Mouse (Mus musculus) liver, embryonic 12.5 days (tissue): ENCODE measurements around the gene Jak1. TPM values are rescaled to one million over a fixed set of nuclear protein-coding genes. Genes with fewer than 3 reads are reported as not detected.
A peak's percentile ranks its signal among the peaks of the same experiment; 100 is the strongest.

Experiments used
- ATAC-seq: fragments of 200-750 bp; cut with Nextera tagmentation; 2 replicates; pipeline ENCODE4 v1.8.0; 2017; ENCODE audit warnings: moderate number of reproducible peaks, mild to moderate bottlenecking, moderate library complexity
- H3K27ac ChIP-seq: fragments of 300-500 bp; sonication (generic); 2 replicates; pipeline ENCODE4 v1.5.1; 2016; ENCODE audit warnings: mild to moderate bottlenecking
- H3K27me3 ChIP-seq: fragments of 300-500 bp; sonication (generic); replicated peaks from 2 replicates; pipeline ENCODE4 v1.6.1; 2016; ENCODE audit warnings: mild to moderate bottlenecking, moderate library complexity
- H3K36me3 ChIP-seq: fragments of 300-500 bp; sonication (generic); 2 replicates; pipeline ENCODE4 v1.6.1; 2016; ENCODE audit warnings: mild to moderate bottlenecking, moderate library complexity
- H3K4me1 ChIP-seq: fragments of 300-500 bp; sonication (generic); 2 replicates; pipeline ENCODE4 v1.6.1; 2016
- H3K4me2 ChIP-seq: fragments of 300-500 bp; sonication (generic); 2 replicates; pipeline ENCODE4 v1.6.1; 2016; ENCODE audit warnings: mild to moderate bottlenecking, moderate library complexity
- H3K4me3 ChIP-seq: fragments of 300-500 bp; sonication (generic); 2 replicates; pipeline ENCODE4 v1.5.1; 2016; ENCODE audit warnings: mild to moderate bottlenecking, moderate library complexity
- H3K9ac ChIP-seq: fragments of 300-500 bp; sonication (generic); 2 replicates; pipeline ENCODE4 v1.6.1; 2016; ENCODE audit warnings: mild to moderate bottlenecking, moderate library complexity
- H3K9me3 ChIP-seq: fragments of 300-500 bp; sonication (generic); replicated peaks from 2 replicates; pipeline ENCODE4 v1.6.1; 2016; ENCODE audit warnings: mild to moderate bottlenecking, moderate library complexity
- WGBS: fragments of 180-500 bp; shearing (Covaris S2); methylation state at CpG from one replicate; pipeline ENCODE4 v1.1.7; 2016; ENCODE audit not compliant: insufficient replicate concordance; 5-methylcytosine and 5-hydroxymethylcytosine counted together
- polyA plus RNA-seq: library from polyadenylated mRNA; unstranded; fragments of >200 nt; fragmentation: Nextera tagmentation; extraction: Ambion mirVana; gene quantifications from 2 replicates; pipeline ENCODE4 v1.2.1, GENCODE M21; 2016

Jak1 gene
- polyA plus RNA-seq, 1 experiment from 2014 or later, result 59.7 TPM

- ATAC-seq, result peak; percentile 50
- WGBS, result 73% methylated on average over 1 of the region's 1 CpGs
- peak overlapping the region; percentile 16; the same call in 1 of the 2 replicates for H3K4me2 ChIP-seq
- H3K9me3 ChIP-seq, result no peaks in the 10 kb centered on the region
- peaks cover 65% of the 10 kb centered on the region for H3K4me1 ChIP-seq
- H3K27me3 ChIP-seq, result no peaks in the 10 kb centered on the region
- 0 out of 2 replicates have a peak overlapping the region, but pooled peaks have one; percentile 0 for H3K9ac ChIP-seq
- H3K4me3 ChIP-seq, result no peak overlapping the region
- peak overlapping the region; percentile 78 for H3K27ac ChIP-seq
- no peaks in the 10 kb centered on the region for H3K36me3 ChIP-seq
Observed at GRCm38 (mm10) chr4:101234332-101234731, 30.8 kb downstream of the Jak1 start.

DNA sequence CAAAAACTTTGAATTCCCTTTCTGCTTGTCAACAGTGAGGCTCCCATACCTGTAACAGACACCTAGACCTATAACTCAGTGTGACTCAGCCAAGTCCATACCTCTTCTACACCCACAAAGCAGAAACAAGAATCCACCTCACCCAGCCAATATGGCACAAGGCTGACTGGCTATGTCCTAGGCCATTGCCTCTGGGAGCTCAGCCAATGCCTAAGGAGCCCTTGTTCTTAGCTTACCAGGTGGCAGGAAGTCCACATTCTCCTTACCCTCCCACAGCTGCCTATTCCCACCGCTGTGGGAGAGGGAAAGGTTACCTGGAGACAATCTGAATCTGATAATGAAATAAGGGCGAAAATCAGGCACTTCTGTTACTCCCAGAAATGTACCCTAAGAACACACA, 34.5 kb downstream of the Jak1 start:
- no peak for ATAC-seq

DNA sequence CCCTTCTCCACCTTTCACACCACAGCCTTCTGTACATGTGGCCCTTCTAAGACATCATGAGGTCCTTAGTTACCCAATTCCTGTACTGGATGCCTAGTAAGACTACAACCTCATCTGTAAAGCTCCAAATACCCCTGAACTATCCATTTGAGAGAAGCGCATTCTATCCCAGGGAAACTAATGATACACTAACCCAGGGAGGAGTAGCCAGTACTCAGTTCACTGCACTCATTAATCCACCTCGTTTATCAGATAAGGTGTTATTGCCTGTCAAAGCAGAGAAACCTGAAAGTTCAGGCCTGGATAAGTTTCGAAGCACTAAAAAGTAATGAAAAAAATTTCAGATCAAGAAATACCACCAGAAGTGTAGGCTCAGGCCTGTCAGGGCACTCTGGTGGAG, 37.7 kb downstream of the Jak1 start:
- Histone ChIP-seq H3K36me3 (no peaks in the 10 kb centered on the region), H3K4me3 (no peak overlapping the region), H3K4me1 (peaks cover 44% of the 10 kb centered on the region), H3K9ac (no peak overlapping the region), H3K9me3 (no peaks in the 10 kb centered on the region), H3K27ac (no peak overlapping the region), H3K4me2 (no peak overlapping the region), H3K27me3 (no peaks in the 10 kb centered on the region)
- 78% methylated on average over 3 of the region's 3 CpGs for WGBS
- ATAC-seq, result no peak

More for the DNA sequence above, 34.5 kb downstream of the Jak1 start:
- H3K27ac ChIP-seq, result no peak overlapping the region
- no peak overlapping the region for H3K9ac ChIP-seq
- no peaks in the 10 kb centered on the region for H3K9me3 ChIP-seq
- 72% methylated on average over 2 of the region's 2 CpGs for whole genome bisulfite sequencing
- H3K27me3 ChIP-seq, result no peaks in the 10 kb centered on the region
- peaks cover 55% of the 10 kb centered on the region for H3K4me1 ChIP-seq
- H3K4me2 ChIP-seq, result no peak overlapping the region
- no peak overlapping the region for H3K4me3 ChIP-seq
- H3K36me3 ChIP-seq, result no peaks in the 10 kb centered on the region

- H3K9me3 ChIP-seq, result no peaks in the 10 kb centered on the region
- no peak overlapping the region for H3K4me3 ChIP-seq
- WGBS, result 71% methylated on average over 5 of the region's 5 CpGs
- H3K36me3 ChIP-seq, result no peaks in the 10 kb centered on the region
- peaks cover 48% of the 10 kb centered on the region for H3K4me1 ChIP-seq
- no peak for ATAC-seq
- no peaks in the 10 kb centered on the region for H3K27me3 ChIP-seq
- H3K27ac ChIP-seq, result no peak overlapping the region
- H3K9ac ChIP-seq, result no peak overlapping the region
- no peak overlapping the region for H3K4me2 ChIP-seq
Observed at GRCm38 (mm10) chr4:101225984-101226383, 39.1 kb downstream of the Jak1 start.

- H3K4me2 ChIP-seq, result no peak overlapping the region
- no peak for ATAC-seq
- no peak overlapping the region for H3K9ac ChIP-seq
- H3K4me3 ChIP-seq, result no peak overlapping the region
- H3K27me3 ChIP-seq, result no peaks in the 10 kb centered on the region
- H3K36me3 ChIP-seq, result no peaks in the 10 kb centered on the region
- H3K27ac ChIP-seq, result no peak overlapping the region
- WGBS, result 76% methylated on average over 2 of the region's 2 CpGs
- no peaks in the 10 kb centered on the region for H3K9me3 ChIP-seq
- peaks cover 56% of the 10 kb centered on the region for H3K4me1 ChIP-seq
Observed at GRCm38 (mm10) chr4:101220946-101221345, 44.1 kb downstream of the Jak1 start.

- no peak for ATAC-seq
- Histone ChIP-seq H3K9me3 (no peaks in the 10 kb centered on the region), H3K4me1 (peaks cover 55% of the 10 kb centered on the region), H3K4me3 (no peak overlapping the region), H3K27ac (no peak overlapping the region), H3K9ac (no peak overlapping the region), H3K27me3 (no peaks in the 10 kb centered on the region), H3K36me3 (no peaks in the 10 kb centered on the region), H3K4me2 (no peak overlapping the region)
- 67% methylated on average over 2 of the region's 2 CpGs for WGBS
Observed at GRCm38 (mm10) chr4:101219839-101220238, 45.2 kb downstream of the Jak1 start.

- 58% methylated on average over 2 of the region's 2 CpGs for WGBS
- no peaks in the 10 kb centered on the region for H3K27me3 ChIP-seq
- ATAC-seq, result peak; percentile 60
- no peak overlapping the region for H3K4me3 ChIP-seq
- H3K4me2 ChIP-seq, result no peak overlapping the region
- no peak overlapping the region for H3K9ac ChIP-seq
- peaks cover 53% of the 10 kb centered on the region for H3K4me1 ChIP-seq
- H3K36me3 ChIP-seq, result no peaks in the 10 kb centered on the region
- no peaks in the 10 kb centered on the region for H3K9me3 ChIP-seq
- H3K27ac ChIP-seq, result 0 out of 2 replicates have a peak overlapping the region, but pooled peaks have one; percentile 43
Observed at GRCm38 (mm10) chr4:101217026-101217540, 48.0 kb downstream of the Jak1 start.

- Histone ChIP-seq H3K4me3 (no peak overlapping the region), H3K9ac (no peak overlapping the region), H3K4me2 (no peak overlapping the region), H3K36me3 (no peaks in the 10 kb centered on the region), H3K27ac (peak overlapping the region; percentile 43; the same call in 1 of the 2 replicates), H3K9me3 (no peaks in the 10 kb centered on the region), H3K27me3 (no peaks in the 10 kb centered on the region), H3K4me1 (peaks cover 47% of the 10 kb centered on the region)
- 78% methylated on average over 4 of the region's 4 CpGs for WGBS
- no peak for ATAC-seq
Observed at GRCm38 (mm10) chr4:101216286-101216685, 48.8 kb downstream of the Jak1 start.

DNA sequence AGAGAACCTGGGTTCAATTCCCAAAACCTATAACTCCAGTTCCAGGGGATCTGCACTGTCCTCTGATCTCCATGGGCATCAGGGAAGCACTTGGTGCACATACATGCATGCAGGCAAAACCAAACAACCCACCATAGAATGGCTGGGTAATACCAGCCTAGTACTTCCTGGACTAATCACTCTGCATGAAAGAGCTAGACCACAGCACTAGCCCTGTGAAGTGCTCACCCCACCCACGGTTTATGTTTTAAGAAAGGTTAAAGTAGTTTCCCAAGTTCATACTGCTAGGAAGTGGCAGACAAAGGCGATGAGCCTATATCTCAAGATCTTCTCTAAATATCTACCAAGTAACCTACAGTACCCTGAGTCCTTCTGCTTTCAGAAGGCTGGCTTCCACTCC, 51.6 kb downstream of the Jak1 start:
- H3K27ac ChIP-seq, result no peak overlapping the region
- no peak overlapping the region for H3K9ac ChIP-seq
- no peak for ATAC-seq
- WGBS, result 53% methylated on average over 2 of the region's 2 CpGs
- no peak overlapping the region for H3K4me2 ChIP-seq
- H3K9me3 ChIP-seq, result no peaks in the 10 kb centered on the region
- no peak overlapping the region for H3K4me3 ChIP-seq
- no peaks in the 10 kb centered on the region for H3K27me3 ChIP-seq
- peaks cover 43% of the 10 kb centered on the region for H3K4me1 ChIP-seq
- no peaks in the 10 kb centered on the region for H3K36me3 ChIP-seq

GRCm38 (mm10) chr4:101207492-101207891, 57.6 kb downstream of the Jak1 start:
- H3K27me3 ChIP-seq, result no peaks in the 10 kb centered on the region
- H3K9me3 ChIP-seq, result no peaks in the 10 kb centered on the region
- peaks cover 41% of the 10 kb centered on the region for H3K4me1 ChIP-seq
- no peak overlapping the region for H3K4me3 ChIP-seq
- no peak for ATAC-seq
- no peaks in the 10 kb centered on the region for H3K36me3 ChIP-seq
- no peak overlapping the region for H3K9ac ChIP-seq
- no peak overlapping the region for H3K4me2 ChIP-seq
- H3K27ac ChIP-seq, result no peak overlapping the region
- WGBS, result 51% methylated on average over 2 of the region's 2 CpGs

DNA sequence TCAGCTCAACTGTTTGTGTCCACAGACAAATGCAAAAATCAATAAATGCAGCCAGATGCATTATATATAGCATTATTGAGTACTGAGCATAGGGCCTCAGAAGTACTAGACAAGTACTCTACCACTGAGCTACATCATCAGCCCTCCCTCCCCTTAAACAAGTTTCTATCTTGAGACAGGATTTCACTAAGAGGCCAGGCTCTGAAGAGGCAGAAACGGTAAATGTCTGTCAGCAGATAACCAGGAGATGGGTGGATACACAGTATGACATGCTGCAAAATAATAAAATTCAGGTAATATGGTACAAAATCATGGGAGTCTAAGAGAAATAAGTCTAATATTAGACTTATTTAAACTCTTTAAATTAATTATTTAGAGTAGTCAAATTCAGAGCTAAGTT, 61.6 kb downstream of the Jak1 start:
- no peak overlapping the region for H3K27ac ChIP-seq
- H3K4me2 ChIP-seq, result no peak overlapping the region
- H3K27me3 ChIP-seq, result no peaks in the 10 kb centered on the region
- no peaks in the 10 kb centered on the region for H3K36me3 ChIP-seq
- no peak overlapping the region for H3K9ac ChIP-seq
- no peak overlapping the region for H3K4me3 ChIP-seq
- ATAC-seq, result peak; percentile 57
- 24% methylated on average over 1 of the region's 1 CpGs for WGBS
- no peaks in the 10 kb centered on the region for H3K9me3 ChIP-seq
- peaks cover 64% of the 10 kb centered on the region for H3K4me1 ChIP-seq

- ATAC-seq, result peak; percentile 34; the same call in 1 of the 2 replicates
- WGBS, result 85% methylated on average over 10 of the region's 10 CpGs
Observed at GRCm38 (mm10) chr4:101202626-101203025, 62.5 kb downstream of the Jak1 start.

More at GRCm38 (mm10) chr4:101202626-101203025, 62.5 kb downstream of the Jak1 start:
- Histone ChIP-seq H3K27ac (0 out of 2 replicates have a peak overlapping the region, but pooled peaks have one; percentile 10), H3K4me2 (no peak overlapping the region), H3K27me3 (no peaks in the 10 kb centered on the region), H3K4me1 (peaks cover 64% of the 10 kb centered on the region), H3K9ac (no peak overlapping the region), H3K36me3 (no peaks in the 10 kb centered on the region), H3K4me3 (no peak overlapping the region), H3K9me3 (no peaks in the 10 kb centered on the region)
